Mouse (Mus musculus) intestine, embryonic 16.5 days (tissue): Measurements from ENCODE around the gene Mbtd1. TPM values are rescaled to one million over a fixed set of nuclear protein-coding genes. Genes with fewer than 3 reads are reported as not detected.

Experiments
- ATAC-seq: fragments of 200-750 bp; cut with Nextera tagmentation; 2 replicates; pipeline ENCODE4 v1.8.0; 2017; ENCODE audit warnings: moderate TSS enrichment, moderate library complexity
- H3K27ac ChIP-seq: fragments of 300-500 bp; sonication (generic); 2 replicates; pipeline ENCODE4 v1.5.1; 2014; ENCODE audit warnings: mild to moderate bottlenecking, low read length
- H3K27me3 ChIP-seq: fragments of 300-500 bp; sonication (generic); replicated peaks from 2 replicates; pipeline ENCODE4 v1.6.1; 2014; ENCODE audit warnings: low read length, control low read depth, mixed read lengths; ENCODE audit not compliant: control insufficient read depth, insufficient read depth
- H3K36me3 ChIP-seq: fragments of 300-500 bp; sonication (generic); 2 replicates; pipeline ENCODE4 v1.6.1; 2014; ENCODE audit warnings: low read length, control low read depth; ENCODE audit not compliant: control insufficient read depth, insufficient read depth
- H3K4me1 ChIP-seq: fragments of 300-500 bp; sonication (generic); 2 replicates; pipeline ENCODE4 v1.6.1; 2014; ENCODE audit warnings: low read length, control low read depth, mixed read lengths; ENCODE audit not compliant: control insufficient read depth, insufficient read depth
- H3K4me2 ChIP-seq: fragments of 300-500 bp; sonication (generic); 2 replicates; pipeline ENCODE4 v1.6.1; 2014; ENCODE audit warnings: low read depth, low read length, control low read depth
- H3K4me3 ChIP-seq: fragments of 300-500 bp; sonication (generic); 2 replicates; pipeline ENCODE4 v1.5.1; 2014; ENCODE audit warnings: mild to moderate bottlenecking, low read length
- H3K9ac ChIP-seq: fragments of 300-500 bp; sonication (generic); 2 replicates; pipeline ENCODE4 v1.6.1; 2014; ENCODE audit warnings: low read depth, low read length
- H3K9me3 ChIP-seq: fragments of 300-500 bp; sonication (generic); 2 replicates; pipeline ENCODE4 v1.6.1; 2016; ENCODE audit warnings: low read length, control low read depth; ENCODE audit not compliant: control insufficient read depth
- WGBS: fragments of 180-500 bp; shearing (Covaris S2); extraction: QIAGEN DNeasy Blood & Tissue Kit; methylation state at CpG from one replicate; pipeline ENCODE4 v1.1.7; 2014; 5-methylcytosine and 5-hydroxymethylcytosine counted together
- polyA plus RNA-seq: library from polyadenylated mRNA; unstranded; fragments of >200 nt; fragmentation: Nextera tagmentation; extraction: Ambion mirVana; gene quantifications from 2 replicates; pipeline ENCODE4 v1.2.1, GENCODE M21; 2015

Mbtd1 gene
- 17.3 and 18.3 TPM in 2 replicates for polyA plus RNA-seq

DNA sequence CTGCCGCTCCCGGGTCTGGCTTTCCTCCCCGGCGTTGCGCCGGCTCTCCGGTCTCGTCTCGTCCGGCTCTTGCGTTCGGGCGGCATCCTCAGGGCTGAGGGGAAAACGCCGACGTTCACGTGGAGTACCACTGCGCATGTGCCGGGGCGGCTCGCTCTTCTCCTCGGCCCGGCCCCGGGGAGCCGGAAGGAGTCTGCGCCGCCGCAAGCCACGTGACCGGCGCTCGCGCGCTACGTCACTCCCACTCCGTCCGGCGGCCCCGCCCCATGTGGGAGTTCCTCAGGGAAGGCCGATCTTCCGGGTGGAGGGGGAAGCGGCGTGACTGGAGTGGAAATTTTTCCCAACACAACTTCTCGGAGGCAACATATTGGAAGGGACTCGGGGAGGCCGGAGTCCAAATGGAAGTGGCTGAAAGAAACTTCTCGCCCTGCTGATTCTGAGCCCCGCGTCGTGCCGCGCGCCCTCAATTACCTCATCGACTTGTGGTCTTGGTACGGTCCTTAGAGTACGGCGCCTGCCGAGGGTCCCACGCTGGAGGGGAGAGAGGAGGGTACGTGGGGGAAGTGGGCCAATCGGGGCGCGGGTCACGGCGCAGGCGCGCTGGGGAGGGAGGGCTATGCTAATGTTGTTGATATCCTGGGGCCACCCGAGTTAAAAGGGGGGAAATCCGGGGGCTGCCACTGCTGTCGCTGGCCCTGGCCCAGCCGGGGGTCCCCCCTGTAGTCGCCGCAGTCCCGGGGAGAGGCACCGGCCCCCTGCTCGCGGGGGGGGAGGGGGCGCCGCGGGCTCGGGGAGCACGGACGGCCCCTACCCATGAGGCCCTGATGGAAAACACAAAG, at the start of gene Mbtd1, which contains the start of gene Utp18:
Mbtd1 (plus strand) TSS at position 281 of the 839 bp plus-strand sequence.
Utp18 (minus strand) TSS at position 195 of the 839 bp plus-strand sequence.
- Histone ChIP-seq H3K27me3 (no peaks in the 10 kb centered on the region), H3K36me3 (no peaks in the 10 kb centered on the region), H3K4me2 (peak within 1 kb of the TSS; percentile 80), H3K27ac (peak within 1 kb of the TSS; percentile 96), H3K4me3 (peak within 1 kb of the TSS; percentile 84), H3K9me3 (no peaks in the 10 kb centered on the region), H3K4me1 (peaks cover 11% of the 10 kb centered on the region), H3K9ac (peak within 1 kb of the TSS; percentile 90)
- peak; percentile 96 for ATAC-seq
- under 1% methylated on average over 81 of the region's 83 CpGs for WGBS

DNA sequence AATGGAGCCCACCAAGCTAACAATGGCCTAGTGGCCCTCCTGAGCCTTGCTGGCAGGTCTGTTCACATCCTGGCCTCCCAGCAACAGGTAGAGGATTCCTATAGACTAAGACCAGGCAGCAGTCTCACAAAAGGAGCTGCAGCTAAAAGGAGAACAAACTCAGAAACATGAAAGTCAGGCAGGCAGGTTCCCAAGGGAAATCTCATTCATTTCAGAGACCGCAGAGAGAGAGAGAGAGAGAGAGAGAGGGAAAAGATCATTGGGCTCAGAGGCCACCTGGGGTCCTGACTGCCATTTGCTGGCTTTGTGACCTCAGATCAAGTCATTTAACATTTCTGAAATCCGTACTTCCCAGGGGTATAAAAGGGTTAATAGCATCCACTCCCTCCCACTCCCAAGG, 38.3 kb upstream of the Mbtd1 start:
- Histone ChIP-seq H3K36me3 (no peaks in the 10 kb centered on the region), H3K27ac (no peak overlapping the region), H3K9me3 (no peaks in the 10 kb centered on the region), H3K4me2 (no peak overlapping the region), H3K4me1 (no peaks in the 10 kb centered on the region), H3K9ac (no peak overlapping the region), H3K27me3 (no peaks in the 10 kb centered on the region), H3K4me3 (no peak overlapping the region)
- WGBS = 51% methylated on average over 2 of the region's 2 CpGs
- no peak for ATAC-seq

DNA sequence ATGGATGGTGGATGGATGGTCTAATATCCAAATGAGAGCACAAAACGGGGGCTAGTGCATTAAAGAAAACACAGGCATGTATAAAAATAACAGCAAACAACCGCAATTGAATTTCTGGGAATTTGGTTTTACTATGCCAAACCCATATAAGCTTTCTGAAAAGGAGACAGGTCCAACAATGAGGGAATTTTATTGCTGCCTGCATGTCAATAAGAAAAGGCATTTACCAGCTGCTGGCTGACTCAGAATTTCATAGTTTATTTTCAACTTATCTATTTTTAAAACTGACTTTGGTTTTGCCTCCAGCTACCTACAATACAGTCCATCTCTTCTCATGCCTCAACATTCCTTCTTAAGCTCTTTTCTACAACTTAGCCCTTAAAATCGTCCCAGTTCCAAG, 33.1 kb upstream of the Mbtd1 start:
- Histone ChIP-seq H3K4me1 (no peaks in the 10 kb centered on the region), H3K27me3 (no peaks in the 10 kb centered on the region), H3K4me2 (no peak overlapping the region), H3K9ac (no peak overlapping the region), H3K36me3 (no peaks in the 10 kb centered on the region), H3K27ac (no peak overlapping the region), H3K9me3 (no peaks in the 10 kb centered on the region), H3K4me3 (no peak overlapping the region)
- no peak for ATAC-seq
- WGBS = 79% methylated on average over 3 of the region's 3 CpGs

GRCm38 (mm10) chr11:93856284-93856955, 29.2 kb upstream of the Mbtd1 start:
- H3K4me1 ChIP-seq = no peaks in the 10 kb centered on the region
- no peaks in the 10 kb centered on the region for H3K9me3 ChIP-seq
- H3K4me3 ChIP-seq = no peak overlapping the region
- no peaks in the 10 kb centered on the region; the same call in 1 of the 2 replicates for H3K36me3 ChIP-seq
- 6% methylated on average over 6 of the region's 6 CpGs for WGBS
- no peak overlapping the region for H3K27ac ChIP-seq
- no peak overlapping the region for H3K4me2 ChIP-seq
- no peak for ATAC-seq
- H3K9ac ChIP-seq = no peak overlapping the region
- no peaks in the 10 kb centered on the region for H3K27me3 ChIP-seq

GRCm38 (mm10) chr11:93860540-93861172, 25.0 kb upstream of the Mbtd1 start:
- Histone ChIP-seq H3K36me3 (no peaks in the 10 kb centered on the region; the same call in 1 of the 2 replicates), H3K27ac (no peak overlapping the region), H3K4me2 (no peak overlapping the region), H3K4me3 (no peak overlapping the region), H3K9ac (no peak overlapping the region), H3K27me3 (no peaks in the 10 kb centered on the region), H3K9me3 (no peaks in the 10 kb centered on the region), H3K4me1 (no peaks in the 10 kb centered on the region)
- no peak for ATAC-seq
- 94% methylated on average over 1 of the region's 1 CpGs for WGBS

- Histone ChIP-seq H3K27ac (no peak overlapping the region), H3K9ac (no peak overlapping the region), H3K27me3 (no peaks in the 10 kb centered on the region), H3K4me1 (no peaks in the 10 kb centered on the region), H3K4me3 (no peak overlapping the region), H3K4me2 (no peak overlapping the region), H3K9me3 (no peaks in the 10 kb centered on the region), H3K36me3 (no peaks in the 10 kb centered on the region; the same call in 1 of the 2 replicates)
- 87% methylated on average over 2 of the region's 2 CpGs for WGBS
- no peak for ATAC-seq
Measured at GRCm38 (mm10) chr11:93861193-93861592, 24.5 kb upstream of the Mbtd1 start.

- Histone ChIP-seq H3K9ac (no peak overlapping the region), H3K27me3 (no peaks in the 10 kb centered on the region), H3K9me3 (no peaks in the 10 kb centered on the region), H3K36me3 (peaks cover 3% of the 10 kb centered on the region; the same call in 1 of the 2 replicates), H3K4me3 (no peak overlapping the region), H3K4me1 (no peaks in the 10 kb centered on the region), H3K4me2 (no peak overlapping the region), H3K27ac (no peak overlapping the region)
- no peak for ATAC-seq
- 93% methylated on average over 4 of the region's 4 CpGs for WGBS
Measured at GRCm38 (mm10) chr11:93862045-93862623, 23.5 kb upstream of the Mbtd1 start.

DNA sequence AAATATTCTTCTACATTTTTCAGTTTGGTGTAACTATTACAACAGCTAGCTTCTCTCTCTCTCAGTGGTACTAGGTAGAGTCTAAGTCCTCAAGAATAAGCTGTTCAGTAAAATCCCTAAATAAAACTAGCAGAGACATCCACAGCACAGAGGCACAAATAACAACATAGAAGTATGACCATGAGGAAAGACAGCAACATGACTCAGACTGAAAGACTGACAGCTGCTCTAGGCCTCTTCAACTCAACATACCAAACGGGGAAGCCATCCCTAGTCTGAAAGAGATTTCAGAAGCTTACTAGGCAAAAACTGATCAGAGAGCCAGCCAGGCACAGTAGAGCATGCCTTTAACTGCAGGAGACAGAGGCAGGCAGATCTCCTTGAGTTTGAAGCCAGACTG, 23.0 kb upstream of the Mbtd1 start:
- Histone ChIP-seq H3K9me3 (no peaks in the 10 kb centered on the region), H3K4me2 (no peak overlapping the region), H3K4me3 (no peak overlapping the region), H3K4me1 (no peaks in the 10 kb centered on the region), H3K36me3 (peaks cover 3% of the 10 kb centered on the region; the same call in 1 of the 2 replicates), H3K27ac (no peak overlapping the region), H3K27me3 (no peaks in the 10 kb centered on the region), H3K9ac (no peak overlapping the region)
- 91% methylated on average over 1 of the region's 1 CpGs for WGBS
- no peak for ATAC-seq

GRCm38 (mm10) chr11:93884068-93884467, 1.6 kb upstream of the Mbtd1 start:
- no peak for ATAC-seq
- Histone ChIP-seq H3K9ac (no peak overlapping the region), H3K4me2 (peak overlapping the region; percentile 77), H3K36me3 (0 out of 2 replicates have a peak, but pooled peaks cover 3% of the 10 kb centered on the region), H3K4me1 (peaks cover 11% of the 10 kb centered on the region), H3K4me3 (peak overlapping the region; percentile 84), H3K27ac (no peak overlapping the region), H3K9me3 (no peaks in the 10 kb centered on the region), H3K27me3 (no peaks in the 10 kb centered on the region)
- WGBS = 86% methylated on average over 4 of the region's 4 CpGs
